Mouse (Mus musculus): ENCODE measurements around the gene Braf. TPM values are rescaled to one million over a fixed set of nuclear protein-coding genes. Genes with fewer than 3 reads are reported as not detected.
"Not testable (repeated sequence)": the region's sequence is repeated elsewhere in the genome, so short reads cannot be mapped to it uniquely, and the experiment has no call there.

Gene Braf
- polyA plus RNA-seq, 1 experiment from 2014 or later, result 10.3 TPM

DNA sequence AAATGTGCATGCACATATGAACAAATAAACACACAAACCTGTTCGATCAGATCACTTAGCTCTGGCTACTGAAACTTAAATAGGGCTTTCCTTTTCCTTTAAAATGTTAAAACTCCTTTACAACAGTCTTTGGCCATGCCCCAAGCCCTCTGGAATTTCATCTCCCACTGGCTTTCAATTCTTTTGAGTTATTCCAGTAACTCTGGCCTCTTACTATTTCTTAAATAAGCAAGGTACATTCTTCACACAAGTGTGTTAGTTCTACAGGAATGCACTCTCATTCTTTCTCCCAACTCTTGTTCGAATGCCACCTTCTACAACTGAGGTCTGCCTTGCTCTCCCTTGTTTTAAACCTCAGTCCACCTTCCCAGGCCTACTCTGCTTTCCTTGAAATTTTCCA lies 8.2 kb downstream of the Braf start:
- no peak for ATAC-seq (ENCODE audit: extremely low read depth, insufficient number of reproducible peaks, low FRiP score, low TSS enrichment)
- H3K9me3 ChIP-seq, result no peaks in the 10 kb centered on the region
- peaks cover 27% of the 10 kb centered on the region for H3K4me1 ChIP-seq
- H3K4me2 ChIP-seq, result no peak overlapping the region
- no peaks in the 10 kb centered on the region for H3K36me3 ChIP-seq
- H3K4me3 ChIP-seq, result no peak overlapping the region
- WGBS, result 66% methylated on average over 2 of the region's 2 CpGs
- H3K27me3 ChIP-seq (replicated peaks), result no peaks in the 10 kb centered on the region
- H3K9ac ChIP-seq, result no peak overlapping the region
- no peak overlapping the region for H3K27ac ChIP-seq (replicated peaks)

DNA sequence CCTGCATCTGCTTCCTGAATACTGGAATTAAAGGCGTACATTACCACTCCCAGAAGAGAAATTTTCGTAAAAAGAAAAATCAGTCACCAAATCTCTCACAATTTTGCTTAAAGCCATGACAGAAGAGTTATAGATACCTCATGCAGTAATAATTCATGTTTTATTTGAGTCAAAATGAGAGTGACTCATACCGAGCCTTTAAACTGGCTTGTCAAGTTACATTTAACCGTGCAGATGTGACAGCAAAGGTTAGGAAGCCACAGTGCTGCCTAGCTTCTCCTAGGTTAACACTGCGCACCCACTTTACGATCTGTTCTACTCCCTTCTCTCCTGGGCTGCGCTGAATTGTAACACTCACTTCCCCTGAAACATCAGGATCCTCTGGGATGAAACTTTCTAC lies 10.9 kb downstream of the Braf start:
- Histone ChIP-seq H3K9me3 (no peaks in the 10 kb centered on the region), H3K27ac (replicated peaks) (no peak overlapping the region), H3K27me3 (replicated peaks) (no peaks in the 10 kb centered on the region), H3K4me1 (peaks cover 15% of the 10 kb centered on the region), H3K4me3 (no peak overlapping the region), H3K4me2 (no peak overlapping the region), H3K36me3 (peaks cover 4% of the 10 kb centered on the region; the same call in 1 of the 2 replicates), H3K9ac (no peak overlapping the region)
- ATAC-seq (ENCODE audit: extremely low read depth, insufficient number of reproducible peaks, low FRiP score, low TSS enrichment), result no peak
- 89% methylated on average over 7 of the region's 7 CpGs for WGBS

DNA sequence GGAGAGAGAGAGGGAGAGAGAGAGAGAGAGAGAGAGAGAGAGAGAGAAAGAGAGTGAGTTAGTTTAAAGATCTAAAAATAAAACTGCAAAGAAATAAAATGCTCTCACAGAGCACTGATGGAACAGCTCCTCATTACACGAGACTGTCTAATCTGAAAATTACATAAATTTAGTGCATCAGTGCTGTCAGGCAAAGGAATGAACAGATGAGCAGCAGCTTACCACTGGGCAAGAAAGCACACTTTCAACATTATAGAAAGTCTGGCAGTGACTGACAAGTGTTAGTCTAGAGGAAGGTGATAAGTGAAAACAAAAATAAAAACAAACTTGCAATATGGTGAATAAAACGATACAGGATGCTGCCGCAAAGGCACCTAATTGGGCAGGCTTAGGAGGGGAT lies 11.9 kb downstream of the Braf start:
- Histone ChIP-seq H3K9me3 (no peaks in the 10 kb centered on the region), H3K27ac (replicated peaks) (no peak overlapping the region), H3K4me3 (no peak overlapping the region), H3K4me2 (no peak overlapping the region), H3K27me3 (replicated peaks) (no peaks in the 10 kb centered on the region), H3K36me3 (peaks cover 4% of the 10 kb centered on the region; the same call in 1 of the 2 replicates), H3K4me1 (peaks cover 22% of the 10 kb centered on the region), H3K9ac (no peak overlapping the region)
- WGBS, result 73% methylated on average over 3 of the region's 3 CpGs
- no peak for ATAC-seq (ENCODE audit: extremely low read depth, insufficient number of reproducible peaks, low FRiP score, low TSS enrichment)

DNA sequence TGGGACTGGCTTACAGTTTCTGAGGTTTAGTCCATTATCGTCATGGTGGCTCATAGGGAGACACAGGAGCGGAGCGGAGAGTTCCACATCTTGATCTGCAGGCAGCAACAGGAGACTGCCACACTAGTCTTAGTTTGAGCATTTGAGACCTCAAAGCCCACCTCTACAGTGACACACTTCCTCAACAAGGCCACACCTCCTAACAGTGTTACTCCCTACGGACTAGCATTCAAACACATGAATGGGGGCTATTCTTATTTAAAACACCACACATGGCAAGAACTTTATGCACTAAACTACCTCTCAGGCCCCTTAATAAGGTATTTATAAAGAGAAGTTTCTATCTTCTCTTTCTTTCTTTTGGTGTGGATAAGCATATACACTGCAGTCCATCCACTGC lies 19.6 kb downstream of the Braf start:
- 0 out of 2 replicates have a peak, but pooled peaks cover 8% of the 10 kb centered on the region for H3K4me1 ChIP-seq
- H3K27ac ChIP-seq (replicated peaks), result no peak overlapping the region
- no peak overlapping the region for H3K4me3 ChIP-seq
- no peak overlapping the region for H3K9ac ChIP-seq
- H3K27me3 ChIP-seq (replicated peaks), result no peaks in the 10 kb centered on the region
- no peak overlapping the region for H3K4me2 ChIP-seq
- no peaks in the 10 kb centered on the region for H3K36me3 ChIP-seq
- no peak for ATAC-seq (ENCODE audit: extremely low read depth, insufficient number of reproducible peaks, low FRiP score, low TSS enrichment)
- no peaks in the 10 kb centered on the region for H3K9me3 ChIP-seq
- WGBS, result 93% methylated on average over 4 of the region's 4 CpGs

DNA sequence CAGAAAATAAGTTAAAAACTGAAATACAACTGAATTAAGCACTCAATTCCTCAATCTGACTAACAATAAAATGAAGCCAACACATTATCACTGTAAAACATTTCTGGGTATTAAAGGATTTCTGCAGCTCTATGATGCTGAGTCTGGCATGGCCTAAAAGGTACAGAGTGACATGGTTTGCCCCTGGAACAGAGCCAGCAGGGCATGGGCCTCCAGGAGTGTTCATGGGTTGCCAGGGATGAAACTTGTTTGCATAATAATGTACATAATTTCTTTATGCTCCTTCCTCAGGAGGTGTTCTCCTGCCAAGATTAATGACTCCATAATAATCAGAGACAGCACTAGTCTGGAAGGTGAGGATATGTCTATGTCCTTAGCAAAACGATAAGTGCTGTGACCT lies 32.1 kb downstream of the Braf start:
- Histone ChIP-seq H3K27ac (replicated peaks) (no peak overlapping the region), H3K27me3 (replicated peaks) (no peaks in the 10 kb centered on the region), H3K4me1 (no peaks in the 10 kb centered on the region), H3K4me3 (no peak overlapping the region), H3K4me2 (no peak overlapping the region), H3K9me3 (no peaks in the 10 kb centered on the region), H3K9ac (no peak overlapping the region), H3K36me3 (0 out of 2 replicates have a peak, but pooled peaks cover 5% of the 10 kb centered on the region)
- whole genome bisulfite sequencing, result 90% methylated on average over 1 of the region's 1 CpGs
- no peak for ATAC-seq (ENCODE audit: extremely low read depth, insufficient number of reproducible peaks, low FRiP score, low TSS enrichment)

DNA sequence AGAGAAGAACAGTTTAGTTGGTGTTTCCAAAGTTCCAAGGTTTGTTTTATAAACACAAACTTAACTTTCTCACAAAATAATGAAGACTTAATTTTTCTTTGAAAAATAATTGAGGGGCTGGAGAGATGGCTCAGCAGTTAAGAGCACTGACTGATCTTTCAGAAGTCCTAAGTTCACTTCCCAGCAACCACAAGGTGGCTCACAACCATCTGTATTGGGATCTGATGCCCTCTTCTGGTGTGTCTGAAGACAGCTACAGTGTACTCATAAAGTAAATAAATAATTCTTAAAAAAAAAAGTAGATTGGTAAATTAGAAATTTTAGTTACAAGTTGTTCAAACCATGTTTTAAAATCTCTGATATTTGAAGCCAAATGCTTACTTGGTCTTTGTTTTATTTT lies 38.4 kb downstream of the Braf start:
- not testable (repeated sequence) for H3K4me2 ChIP-seq; H3K9me3 ChIP-seq; ATAC-seq (ENCODE audit: extremely low read depth, insufficient number of reproducible peaks, low FRiP score, low TSS enrichment); H3K4me1 ChIP-seq; H3K27me3 ChIP-seq (replicated peaks); H3K27ac ChIP-seq (replicated peaks); H3K9ac ChIP-seq; H3K36me3 ChIP-seq; H3K4me3 ChIP-seq

DNA sequence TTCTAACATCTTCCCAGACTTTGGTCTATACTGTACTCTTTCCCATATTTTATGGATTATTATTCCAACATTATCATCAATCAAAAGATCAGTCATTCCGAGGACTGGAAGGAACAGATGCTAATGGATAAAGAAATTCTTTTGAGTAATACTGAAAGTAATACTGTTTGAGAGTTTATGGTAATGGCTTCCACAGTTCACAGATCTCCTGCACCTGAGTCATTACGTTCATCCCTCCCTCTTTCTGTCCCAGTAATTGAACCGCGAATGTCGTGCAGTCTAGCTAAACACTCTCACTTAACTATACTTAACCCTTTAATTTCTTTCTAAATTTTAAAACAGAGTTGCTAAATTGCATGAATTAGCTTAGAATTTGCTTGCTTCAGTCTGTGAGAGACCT lies 43.5 kb downstream of the Braf start:
- no peak for ATAC-seq (ENCODE audit: extremely low read depth, insufficient number of reproducible peaks, low FRiP score, low TSS enrichment)
- peaks cover 19% of the 10 kb centered on the region for H3K36me3 ChIP-seq
- H3K4me3 ChIP-seq, result no peak overlapping the region
- 0 out of 2 replicates have a peak, but pooled peaks cover 3% of the 10 kb centered on the region for H3K9me3 ChIP-seq
- 76% methylated on average over 5 of the region's 5 CpGs for WGBS
- peaks cover 5% of the 10 kb centered on the region for H3K4me1 ChIP-seq
- no peaks in the 10 kb centered on the region for H3K27me3 ChIP-seq (replicated peaks)
- H3K9ac ChIP-seq, result no peak overlapping the region
- no peak overlapping the region for H3K27ac ChIP-seq (replicated peaks)
- H3K4me2 ChIP-seq, result no peak overlapping the region

DNA sequence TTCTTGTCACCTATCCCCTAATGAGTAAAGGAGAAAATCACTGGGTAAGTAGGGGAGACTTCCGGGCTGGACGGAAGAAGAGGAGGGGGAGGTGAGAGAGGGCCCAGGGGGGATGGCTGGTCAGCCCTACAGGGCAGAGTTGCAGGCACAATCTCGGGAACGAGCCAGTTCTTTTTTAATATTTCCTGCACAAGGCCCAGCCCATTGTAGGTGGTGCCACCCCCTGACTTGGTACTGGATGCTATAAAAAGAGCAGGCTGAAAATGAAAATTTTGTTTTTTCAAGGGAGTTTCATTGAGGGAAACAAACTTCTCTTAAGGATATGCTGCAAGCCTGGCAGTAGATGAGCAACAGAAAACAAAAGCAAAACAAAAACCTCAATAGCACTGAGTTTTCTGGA lies 44.7 kb downstream of the Braf start:
- no peak overlapping the region for H3K4me3 ChIP-seq
- peaks cover 28% of the 10 kb centered on the region for H3K36me3 ChIP-seq
- no peaks in the 10 kb centered on the region for H3K27me3 ChIP-seq (replicated peaks)
- 0 out of 2 replicates have a peak overlapping the region, but pooled peaks have one; percentile 14 for H3K9ac ChIP-seq
- H3K9me3 ChIP-seq, result 0 out of 2 replicates have a peak, but pooled peaks cover 3% of the 10 kb centered on the region
- no peak for ATAC-seq (ENCODE audit: extremely low read depth, insufficient number of reproducible peaks, low FRiP score, low TSS enrichment)
- no peak overlapping the region for H3K27ac ChIP-seq (replicated peaks)
- WGBS, result 30% methylated on average over 4 of the region's 4 CpGs
- peaks cover 5% of the 10 kb centered on the region for H3K4me1 ChIP-seq
- no peak overlapping the region for H3K4me2 ChIP-seq

DNA sequence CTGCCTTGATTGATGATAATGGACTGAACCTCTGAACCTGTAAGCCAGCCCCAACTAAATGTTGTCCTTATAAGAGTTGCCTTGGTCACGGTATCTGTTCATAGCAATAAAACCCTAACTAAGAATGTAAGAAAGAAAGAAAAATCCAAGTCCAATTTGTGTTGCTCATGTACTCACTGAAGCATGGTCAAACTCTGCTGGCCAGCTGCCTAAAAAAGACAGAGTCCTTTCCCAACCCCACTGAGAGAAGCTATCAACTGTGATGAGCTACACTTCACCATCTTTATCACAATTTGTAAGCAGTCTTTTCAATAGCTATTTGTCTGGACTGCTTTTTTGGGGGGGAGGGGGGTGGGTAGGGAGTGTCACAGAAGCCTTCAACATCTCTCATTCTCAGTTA lies 47.0 kb downstream of the Braf start:
- H3K9me3 ChIP-seq, result 0 out of 2 replicates have a peak, but pooled peaks cover 3% of the 10 kb centered on the region
- ATAC-seq (ENCODE audit: extremely low read depth, insufficient number of reproducible peaks, low FRiP score, low TSS enrichment), result no peak
- WGBS, result 92% methylated on average over 1 of the region's 1 CpGs
- H3K27me3 ChIP-seq (replicated peaks), result no peaks in the 10 kb centered on the region
- H3K36me3 ChIP-seq, result peaks cover 36% of the 10 kb centered on the region
- H3K4me1 ChIP-seq, result peaks cover 5% of the 10 kb centered on the region
- no peak overlapping the region for H3K27ac ChIP-seq (replicated peaks)
- H3K9ac ChIP-seq, result no peak overlapping the region
- H3K4me3 ChIP-seq, result no peak overlapping the region
- no peak overlapping the region for H3K4me2 ChIP-seq

DNA sequence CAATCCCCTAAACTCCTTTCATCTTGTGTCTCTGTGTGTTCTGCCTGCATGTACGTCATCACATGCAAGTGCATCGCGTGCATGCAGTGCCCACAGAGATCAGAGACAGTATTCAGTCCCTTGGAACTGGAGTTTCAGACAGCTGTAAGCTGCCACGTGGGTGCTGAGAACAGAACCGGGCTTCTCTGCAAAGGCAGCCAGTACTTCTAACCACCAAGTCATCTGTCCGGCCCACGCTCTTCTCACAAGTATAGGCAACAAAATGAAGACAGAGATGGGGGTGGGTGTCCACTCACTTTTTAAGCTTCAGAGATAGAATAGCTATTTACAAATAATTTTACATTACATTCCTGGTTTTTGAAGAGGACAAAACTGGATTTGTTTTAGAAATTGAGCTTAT lies 50.2 kb downstream of the Braf start:
- 83% methylated on average over 7 of the region's 7 CpGs for WGBS
- Histone ChIP-seq H3K4me1 (no peaks in the 10 kb centered on the region), H3K4me2 (no peak overlapping the region), H3K27ac (replicated peaks) (no peak overlapping the region), H3K36me3 (peaks cover 46% of the 10 kb centered on the region), H3K4me3 (no peak overlapping the region), H3K27me3 (replicated peaks) (no peaks in the 10 kb centered on the region), H3K9me3 (0 out of 2 replicates have a peak, but pooled peaks cover 3% of the 10 kb centered on the region), H3K9ac (no peak overlapping the region)
- no peak for ATAC-seq (ENCODE audit: extremely low read depth, insufficient number of reproducible peaks, low FRiP score, low TSS enrichment)

DNA sequence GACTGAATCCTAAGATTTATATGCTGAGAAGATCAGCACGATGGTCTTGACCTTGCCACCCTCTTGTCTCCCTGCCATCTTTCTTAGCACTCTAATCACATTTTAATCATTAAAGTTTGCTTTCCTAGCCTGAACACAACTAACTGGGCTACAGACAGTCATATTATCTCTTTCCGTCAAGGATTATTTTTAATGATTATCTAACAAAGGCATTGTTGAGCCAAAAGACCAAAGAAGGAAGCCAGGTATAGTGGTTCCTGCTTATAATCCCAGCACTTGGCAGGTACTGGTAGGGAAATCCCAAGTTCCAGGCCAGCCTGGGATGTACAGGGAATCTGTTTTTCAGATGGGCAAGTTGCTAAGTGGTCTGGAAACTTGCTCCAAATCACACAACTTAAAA lies 114.0 kb downstream of the Braf start:
- H3K9me3 ChIP-seq, result no peaks in the 10 kb centered on the region
- no peak for ATAC-seq (ENCODE audit: extremely low read depth, insufficient number of reproducible peaks, low FRiP score, low TSS enrichment)
- peaks cover 14% of the 10 kb centered on the region for H3K4me1 ChIP-seq
- H3K9ac ChIP-seq, result no peak overlapping the region
- peaks cover 66% of the 10 kb centered on the region for H3K36me3 ChIP-seq
- H3K4me3 ChIP-seq, result no peak overlapping the region
- H3K27me3 ChIP-seq (replicated peaks), result no peaks in the 10 kb centered on the region
- H3K27ac ChIP-seq (replicated peaks), result no peak overlapping the region
- WGBS, result 92% methylated on average over 2 of the region's 2 CpGs
- no peak overlapping the region for H3K4me2 ChIP-seq

DNA sequence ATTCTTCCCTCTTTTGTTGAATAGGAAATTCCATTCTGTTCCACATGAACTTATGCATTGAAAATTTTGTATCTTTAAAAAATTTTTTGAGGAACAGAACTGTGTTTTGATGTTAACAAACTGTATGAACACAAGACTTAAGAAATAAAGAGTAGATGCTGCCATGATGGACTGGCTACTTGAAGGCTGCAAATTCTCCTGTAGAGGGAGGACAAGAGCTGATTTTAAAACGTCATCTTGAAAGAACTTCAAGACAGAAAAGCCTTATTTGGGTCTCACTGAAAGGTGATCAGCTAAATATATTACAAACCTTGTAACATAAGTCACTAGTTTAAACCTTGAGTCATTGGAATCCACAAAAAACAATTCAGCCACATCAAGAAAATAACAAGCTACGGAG lies 115.1 kb downstream of the Braf start:
- Histone ChIP-seq H3K27me3 (replicated peaks) (no peaks in the 10 kb centered on the region), H3K9ac (no peak overlapping the region), H3K27ac (replicated peaks) (no peak overlapping the region), H3K9me3 (no peaks in the 10 kb centered on the region), H3K4me1 (peaks cover 25% of the 10 kb centered on the region), H3K4me2 (no peak overlapping the region), H3K36me3 (peaks cover 55% of the 10 kb centered on the region), H3K4me3 (no peak overlapping the region)
- ATAC-seq (ENCODE audit: extremely low read depth, insufficient number of reproducible peaks, low FRiP score, low TSS enrichment), result no peak
- 79% methylated on average over 2 of the region's 2 CpGs for WGBS
